Comparison of ENCODE assay signal across 15 mouse cellular contexts in the genomic region with DNA sequence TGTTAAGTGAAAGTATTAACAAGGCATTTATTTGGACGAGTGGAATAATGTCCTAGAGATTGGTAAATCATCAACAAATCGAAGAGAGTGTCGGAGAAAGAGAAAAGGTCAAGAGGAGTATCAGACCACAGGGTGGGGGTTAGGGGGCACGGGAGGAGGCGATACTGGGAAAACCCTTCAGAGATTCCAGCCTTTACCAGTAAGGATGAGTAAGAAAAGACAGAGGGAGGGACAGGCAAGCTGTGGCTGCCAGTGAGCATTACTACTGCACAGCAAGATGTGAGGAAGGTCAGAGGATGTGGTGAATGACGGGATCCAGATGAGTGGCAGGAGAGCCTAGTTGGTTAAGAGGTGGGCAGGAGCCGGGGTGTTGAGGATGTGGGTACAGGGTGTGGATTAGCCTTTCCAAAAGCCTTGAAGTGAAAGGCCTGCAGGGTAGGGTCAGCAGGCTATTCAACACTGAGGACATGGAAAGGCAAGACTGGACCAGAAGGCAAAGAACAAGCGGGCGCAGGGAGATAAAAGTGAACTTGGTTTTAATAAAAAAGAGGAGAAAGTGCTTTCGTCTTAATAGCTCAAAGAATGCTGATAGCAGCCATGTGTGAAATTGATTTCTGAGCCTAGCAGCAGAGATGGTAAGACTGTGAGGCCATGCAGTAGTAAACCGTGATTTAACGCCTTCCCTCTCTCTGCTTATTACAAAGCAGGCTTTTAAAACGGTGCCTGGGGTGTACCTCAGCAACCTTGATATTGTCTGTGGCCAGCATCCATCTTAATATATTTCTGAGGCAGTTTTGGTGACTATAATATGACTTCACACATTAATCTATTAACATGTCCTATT.
DNase-seq lines count a peak whose midpoint lies in the region; ATAC-seq lines count a peak whose summit lies in the region.
"Had no signal": no experiment of that assay in that cellular context is flagged by ENCODE, and none has a peak within 500 bp of the region (broad histone marks: within the 10 kb centered on the region; RNA-seq: fewer than 3 reads in every experiment).

No protein-coding gene starts in this region.

- peak; percentile 79 for ATAC-seq in neural tube, embryonic 11.5 days (ENCODE audit: insufficient read depth, low FRiP score, low TSS enrichment)
- ATAC-seq in forebrain, embryonic 16.5 days = 0 out of 2 replicates have a peak, but pooled peaks have one; percentile 18
- peak; percentile 68 for ATAC-seq in midbrain, embryonic 12.5 days (ENCODE audit: low FRiP score, low read depth)
- no peak for ATAC-seq in heart, embryonic 11.5 days (replicated peaks; ENCODE audit: insufficient number of reproducible peaks, low FRiP score, low TSS enrichment)
- ATAC-seq: activated CD4-positive, CD25-positive, alpha-beta regulatory T cell, adult 4 months had no signal

- no peak overlapping the region for H3K4me3 ChIP-seq in neural tube, embryonic 11.5 days (ENCODE audit: low read depth, low read length)
- H3K4me3 ChIP-seq in forebrain, embryonic 16.5 days (replicated peaks; ENCODE audit: low read length) = no peak overlapping the region
- H3K4me3 ChIP-seq in midbrain, embryonic 12.5 days = no peak overlapping the region
- no peak overlapping the region for H3K4me3 ChIP-seq in heart, embryonic 11.5 days (ENCODE audit: low read depth, low read length)
- H3K4me3 ChIP-seq: erythroblast, embryonic 14.5 days; megakaryocyte, embryonic 14.5 days had no signal

- H3K9ac ChIP-seq in neural tube, embryonic 11.5 days (ENCODE audit: low read length) = no peak overlapping the region
- no peak overlapping the region for H3K9ac ChIP-seq in forebrain, embryonic 16.5 days (replicated peaks; ENCODE audit: low read depth, low read length)
- no peak overlapping the region for H3K9ac ChIP-seq in midbrain, embryonic 12.5 days (replicated peaks)
- H3K9ac ChIP-seq in heart, embryonic 11.5 days (ENCODE audit: low read depth, low read length) = no peak overlapping the region

- no peak overlapping the region for H3K4me2 ChIP-seq in neural tube, embryonic 11.5 days (ENCODE audit: low read depth)
- no peak overlapping the region for H3K4me2 ChIP-seq in forebrain, embryonic 16.5 days (ENCODE audit: low read length)
- H3K4me2 ChIP-seq in midbrain, embryonic 12.5 days (replicated peaks) = no peak overlapping the region
- no peak overlapping the region for H3K4me2 ChIP-seq in heart, embryonic 11.5 days
- H3K4me2 ChIP-seq: liver, embryonic 11.5 days had no signal

- H3K36me3 ChIP-seq in neural tube, embryonic 11.5 days (ENCODE audit: control insufficient read depth, insufficient read depth, low read length) = no peaks in the 10 kb centered on the region
- no peaks in the 10 kb centered on the region for H3K36me3 ChIP-seq in forebrain, embryonic 16.5 days (ENCODE audit: control insufficient read depth, insufficient read depth)
- no peaks in the 10 kb centered on the region for H3K36me3 ChIP-seq in midbrain, embryonic 12.5 days
- H3K36me3 ChIP-seq in heart, embryonic 11.5 days (ENCODE audit: control insufficient read depth, insufficient read depth, low read length) = no peaks in the 10 kb centered on the region

- 46% methylated on average over 13 of the region's 13 CpGs for WGBS in neural tube, embryonic 11.5 days
- WGBS in forebrain, embryonic 16.5 days = 53% methylated on average over 13 of the region's 13 CpGs
- 29% methylated on average over 13 of the region's 13 CpGs for WGBS in midbrain, embryonic 12.5 days
- 51% methylated on average over 13 of the region's 13 CpGs for WGBS in heart, embryonic 11.5 days (ENCODE audit: insufficient replicate concordance)

- peak; percentile 28 for DNase-seq in neural tube, embryonic 11.5 days (ENCODE audit: low spot score)
- DNase-seq in neural tube, embryonic 10.5 days (ENCODE audit: extremely low spot score, low spot score) = no peak
- no peak for DNase-seq in yolk sac, embryonic 10.5 days (ENCODE audit: low spot score)
- DNase-seq in urinary bladder, postnatal 10 days (ENCODE audit: low spot score) = no peak
- DNase-seq: cerebellum, adult 11 months; heart, postnatal 36 days; kidney, adult 2 months; right cerebral cortex, postnatal 14 days had no signal

- no peaks in the 10 kb centered on the region for H3K27me3 ChIP-seq in neural tube, embryonic 11.5 days (ENCODE audit: control insufficient read depth, insufficient read depth, low read length)
- 0 out of 2 replicates have a peak, but pooled peaks cover 2% of the 10 kb centered on the region for H3K27me3 ChIP-seq in forebrain, embryonic 16.5 days (replicated peaks; ENCODE audit: control insufficient read depth, insufficient read depth, low read length)
- no peaks in the 10 kb centered on the region for H3K27me3 ChIP-seq in midbrain, embryonic 12.5 days
- no peaks in the 10 kb centered on the region for H3K27me3 ChIP-seq in heart, embryonic 11.5 days (ENCODE audit: control insufficient read depth, insufficient read depth, low read length)

- H3K9me3 ChIP-seq in neural tube, embryonic 11.5 days (ENCODE audit: control insufficient read depth, low read length) = no peaks in the 10 kb centered on the region
- H3K9me3 ChIP-seq in forebrain, embryonic 16.5 days (ENCODE audit: control insufficient read depth, low read length) = no peaks in the 10 kb centered on the region
- no peaks in the 10 kb centered on the region for H3K9me3 ChIP-seq in midbrain, embryonic 12.5 days
- H3K9me3 ChIP-seq in heart, embryonic 11.5 days (replicated peaks; ENCODE audit: control insufficient read depth, low read length) = no peaks in the 10 kb centered on the region
- H3K9me3 ChIP-seq: megakaryocyte, embryonic 14.5 days had no signal

- peak overlapping the region; percentile 42; the same call in 1 of the 2 replicates for H3K27ac ChIP-seq in neural tube, embryonic 11.5 days (ENCODE audit: low read depth, low read length)
- no peak overlapping the region for H3K27ac ChIP-seq in forebrain, embryonic 16.5 days (ENCODE audit: low read length)
- H3K27ac ChIP-seq in midbrain, embryonic 12.5 days (replicated peaks) = no peak overlapping the region; the same call in 1 of the 2 replicates
- H3K27ac ChIP-seq in heart, embryonic 11.5 days (ENCODE audit: low read depth, low read length) = no peak overlapping the region

- H3K4me1 ChIP-seq in neural tube, embryonic 11.5 days (ENCODE audit: control insufficient read depth, insufficient read depth, low read length) = peaks cover 4% of the 10 kb centered on the region
- H3K4me1 ChIP-seq in forebrain, embryonic 16.5 days (replicated peaks; ENCODE audit: control insufficient read depth, insufficient read depth, low read length) = no peaks in the 10 kb centered on the region
- peaks cover 7% of the 10 kb centered on the region for H3K4me1 ChIP-seq in midbrain, embryonic 12.5 days
- H3K4me1 ChIP-seq in heart, embryonic 11.5 days (ENCODE audit: control insufficient read depth, insufficient read depth, low read length) = peaks cover 5% of the 10 kb centered on the region; the same call in 1 of the 2 replicates
- H3K4me1 ChIP-seq: megakaryocyte, embryonic 14.5 days had no signal
